Mouse (Mus musculus) kidney, adult 8-10 months (tissue): ENCODE data around the gene Trp53bp2.
A peak's percentile ranks its signal among the peaks of the same experiment; 100 is the strongest.

Source experiments
- DNase-seq, 2 experiments: peaks; one replicate each; pipeline ENCODE4 v3.0.0; 2022

Gene Trp53bp2

DNA sequence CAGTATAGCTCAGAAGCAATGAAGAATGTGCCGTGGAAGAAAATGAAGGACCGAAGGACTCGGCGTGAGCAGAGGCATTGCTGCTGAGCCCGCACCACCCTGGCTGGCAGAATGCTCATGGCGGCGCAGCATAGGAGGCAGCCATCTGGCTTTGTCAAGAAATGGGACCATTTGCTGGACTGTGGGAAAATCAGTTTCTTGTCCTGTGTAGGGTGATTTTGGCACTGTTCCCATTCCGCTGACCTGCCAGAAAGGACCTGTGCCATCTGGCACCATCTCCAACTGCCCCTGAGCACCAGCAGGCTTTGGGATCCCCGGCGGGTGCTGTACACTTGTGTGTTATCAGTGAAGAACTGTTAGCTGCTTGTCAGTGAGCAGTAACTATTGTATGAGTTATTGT lies 52.8 kb downstream of the Trp53bp2 start:
- DNase-seq, result peak; percentile 69 to 72

DNA sequence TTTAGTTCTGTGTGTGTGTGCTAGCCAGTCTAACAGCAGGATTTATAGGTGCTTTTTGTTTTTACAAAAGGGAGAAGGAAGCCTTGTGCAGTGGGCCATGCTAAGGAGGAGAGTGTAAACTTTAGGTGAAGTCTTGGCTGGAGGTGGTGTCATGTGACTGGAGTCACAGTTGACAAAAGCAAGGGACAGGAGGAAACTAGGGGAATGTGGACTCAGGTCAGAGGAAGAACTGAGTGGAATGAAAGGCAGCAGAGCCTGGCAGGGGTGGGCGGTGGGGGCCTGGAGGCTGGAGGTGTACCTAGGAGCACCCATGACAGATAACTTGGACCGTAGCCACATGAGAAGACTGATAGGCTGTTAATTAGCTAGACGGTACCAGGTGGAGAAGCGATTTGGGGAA lies 56.3 kb downstream of the Trp53bp2 start:
- peak; percentile 58 to 72 for DNase-seq

DNA sequence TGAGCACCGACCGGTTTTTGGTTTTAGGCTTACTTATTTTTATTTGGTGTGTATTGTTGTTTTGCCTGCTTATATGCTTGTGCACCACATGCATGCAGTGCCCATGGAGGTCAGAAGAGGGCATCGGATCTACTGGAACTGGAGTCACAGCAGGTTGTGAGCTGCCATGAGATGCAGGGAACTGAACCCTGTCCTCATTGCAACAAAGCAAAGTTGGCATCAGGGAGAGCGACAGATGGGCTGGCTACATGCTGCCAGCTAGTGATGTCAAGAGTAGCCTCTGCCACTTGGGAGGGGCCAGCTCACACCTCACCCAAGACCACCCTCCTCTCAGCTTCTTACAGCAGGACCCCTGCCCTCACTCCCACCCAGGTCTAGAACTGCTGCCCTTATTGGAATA lies 57.0 kb downstream of the Trp53bp2 start:
- DNase-seq, result no peak

DNA sequence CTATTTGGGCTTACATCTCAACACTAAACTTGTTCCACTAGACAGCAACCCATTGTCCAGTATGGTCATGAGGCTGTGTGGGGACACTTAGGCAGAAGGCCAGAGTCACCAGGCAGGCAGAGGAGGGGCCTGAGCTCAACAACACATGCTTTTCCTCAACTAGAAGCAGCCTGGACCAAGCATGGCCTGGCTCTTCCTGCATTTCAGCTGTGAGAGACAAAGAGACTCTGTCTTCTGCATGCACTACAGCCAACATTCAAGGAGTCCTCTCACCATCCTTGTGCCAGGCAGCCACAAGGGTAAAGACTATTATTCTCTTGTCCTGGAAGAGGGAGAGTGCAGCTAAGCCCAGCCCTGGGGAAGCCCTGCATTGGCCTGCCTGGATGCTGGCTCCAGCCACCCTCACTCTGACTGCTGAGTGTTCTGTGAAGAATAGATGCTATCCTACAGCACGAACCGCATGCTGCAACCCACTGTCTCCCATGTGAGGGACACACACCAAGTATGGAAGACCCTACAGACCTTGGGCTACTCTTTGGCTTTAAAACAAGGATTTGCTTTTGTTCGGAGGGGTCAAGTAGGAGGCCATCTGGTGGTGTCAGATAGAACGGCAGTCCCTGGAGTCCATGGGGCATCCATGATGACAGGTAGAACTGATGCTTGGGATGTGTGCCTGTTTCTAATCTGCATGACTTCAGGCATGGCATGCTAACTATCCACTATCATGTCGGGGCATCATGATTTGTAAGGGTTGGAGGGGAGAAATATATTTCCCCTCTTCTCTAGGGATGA lies 66.2 kb downstream of the Trp53bp2 start:
- DNase-seq, result no peak

DNA sequence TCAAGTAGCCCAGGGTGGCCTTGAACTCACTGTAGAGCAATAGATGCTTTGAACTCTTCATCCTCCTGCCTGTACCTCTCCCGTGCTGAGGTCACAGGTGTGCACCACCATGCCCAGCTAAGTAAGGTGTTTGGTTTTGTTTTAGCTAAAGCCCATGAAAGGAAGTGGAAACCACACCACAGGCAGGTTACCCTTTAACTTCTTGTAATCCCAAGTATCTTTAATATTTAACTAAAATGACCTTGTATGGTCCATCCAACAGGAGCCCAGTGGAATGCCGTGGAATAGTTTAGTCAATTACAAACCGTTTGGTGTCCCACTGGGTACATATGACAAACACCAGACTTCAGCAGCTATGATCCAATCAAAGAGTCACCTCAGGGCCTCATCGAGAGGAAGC lies 70.0 kb downstream of the Trp53bp2 start:
- peak; percentile 70 to 92 for DNase-seq

DNA sequence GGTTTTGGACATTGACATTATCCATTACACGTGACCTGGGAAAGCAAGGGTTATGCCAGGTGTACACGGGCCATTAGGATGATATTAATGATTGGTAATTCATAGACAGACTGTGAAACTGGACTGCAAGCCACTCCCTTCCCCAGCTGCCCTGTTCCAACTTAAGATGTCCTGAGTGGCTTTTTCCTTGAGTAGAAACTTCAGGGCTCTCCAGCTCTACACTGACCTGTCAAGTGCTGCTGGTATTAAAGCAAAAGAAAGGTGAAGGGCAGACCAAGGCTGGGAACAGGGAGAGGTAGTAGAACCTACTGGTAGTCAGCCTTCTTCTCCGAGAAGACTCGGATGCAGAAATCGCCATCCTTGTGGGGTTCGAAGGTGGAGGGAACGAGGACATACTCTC lies 72.2 kb downstream of the Trp53bp2 start:
- no peak for DNase-seq

DNA sequence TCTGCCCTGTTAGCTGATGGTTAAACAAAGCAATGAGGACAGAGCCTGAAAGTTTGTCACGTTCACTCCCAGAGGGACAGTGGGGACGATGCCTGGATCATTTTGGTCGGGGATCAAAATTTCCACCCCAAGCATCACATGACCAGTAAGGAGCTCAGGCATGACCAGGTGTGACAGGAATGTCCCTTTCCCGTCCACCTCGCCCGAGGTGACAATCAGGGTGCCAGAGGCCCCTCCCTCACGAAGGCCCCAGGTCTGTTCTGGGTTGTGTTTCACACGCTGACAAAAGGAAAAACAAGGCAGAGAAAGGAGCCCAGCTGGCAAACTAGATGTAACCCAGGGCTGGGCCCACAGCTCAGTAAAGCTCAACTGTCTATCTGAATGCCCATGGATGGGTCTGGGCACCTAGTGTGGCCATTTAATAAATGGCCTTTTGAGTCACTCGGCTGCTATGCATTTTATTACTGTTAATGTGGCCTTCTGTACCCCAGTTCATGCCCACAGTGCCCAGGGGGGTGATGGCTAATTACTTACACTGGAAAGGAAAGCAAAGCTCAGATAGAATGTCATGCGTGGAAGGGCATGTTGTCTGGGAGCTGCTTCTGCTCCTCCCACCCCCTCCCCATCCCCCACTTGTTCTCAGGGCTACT lies 72.8 kb downstream of the Trp53bp2 start:
- DNase-seq, result peak; percentile 64 to 74

DNA sequence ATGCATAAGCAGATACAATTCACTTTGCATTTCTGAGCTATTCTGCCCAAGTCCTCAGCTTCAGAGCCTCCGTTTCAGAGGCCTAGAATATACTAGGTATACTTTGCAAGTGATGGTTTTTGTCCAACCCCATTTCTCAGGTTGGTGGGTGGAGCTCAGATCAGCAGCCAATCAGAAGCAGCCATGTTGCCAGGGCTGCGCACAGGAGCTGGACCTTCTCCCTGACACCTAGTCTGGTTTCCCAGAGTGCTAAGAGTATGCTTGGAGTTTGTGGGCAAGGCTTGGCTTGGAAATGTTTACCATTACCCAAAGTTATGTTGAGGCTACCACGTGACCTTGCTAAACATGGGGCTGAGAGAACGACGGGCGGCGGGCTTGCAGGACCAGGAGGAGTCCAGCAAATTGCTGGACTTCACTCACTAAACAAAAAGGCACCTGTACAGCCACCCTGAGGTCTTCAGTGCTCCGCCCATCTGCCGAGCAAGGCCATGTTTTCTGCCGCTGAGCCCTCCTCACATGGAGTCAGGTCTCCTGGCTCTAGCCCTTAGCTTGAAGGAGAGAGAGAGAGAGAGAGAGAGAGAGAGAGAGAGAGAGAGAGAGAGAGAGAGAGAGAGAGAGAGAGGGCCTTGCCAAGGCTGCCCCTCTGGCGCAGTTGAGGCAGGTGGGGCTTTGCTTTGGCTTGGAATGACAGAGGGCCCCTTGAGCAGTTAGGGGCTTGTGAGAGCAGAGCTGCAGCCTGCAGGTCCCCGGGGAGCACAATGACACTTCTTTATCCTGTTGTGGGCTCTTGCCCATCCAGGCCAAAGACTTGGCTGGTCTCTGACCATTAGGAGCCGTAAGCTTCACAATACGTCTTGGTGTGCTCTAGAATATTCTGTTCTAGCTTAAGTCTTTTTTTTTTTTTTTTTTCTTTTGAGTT lies 74.3 kb downstream of the Trp53bp2 start:
- no peak for DNase-seq

DNA sequence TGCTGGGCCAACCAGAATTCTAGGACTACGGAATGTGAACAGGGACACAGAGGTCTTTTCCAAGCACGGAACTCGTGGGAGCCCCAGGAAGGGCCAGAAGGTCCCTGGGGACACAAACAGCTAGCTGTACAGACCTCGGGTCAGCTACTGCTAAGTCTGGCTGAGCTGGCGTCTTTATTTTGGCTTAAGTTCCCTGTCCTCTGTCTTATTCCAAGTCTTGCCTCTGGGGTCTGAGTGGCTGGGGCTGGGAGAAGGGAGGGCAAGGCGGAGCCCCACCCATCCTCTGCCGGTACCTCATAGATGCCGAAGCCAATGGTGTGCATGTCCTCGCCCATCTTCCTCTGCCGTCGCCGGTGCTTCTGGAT lies 74.9 kb downstream of the Trp53bp2 start:
- DNase-seq, result peak; percentile 48 to 66

DNA sequence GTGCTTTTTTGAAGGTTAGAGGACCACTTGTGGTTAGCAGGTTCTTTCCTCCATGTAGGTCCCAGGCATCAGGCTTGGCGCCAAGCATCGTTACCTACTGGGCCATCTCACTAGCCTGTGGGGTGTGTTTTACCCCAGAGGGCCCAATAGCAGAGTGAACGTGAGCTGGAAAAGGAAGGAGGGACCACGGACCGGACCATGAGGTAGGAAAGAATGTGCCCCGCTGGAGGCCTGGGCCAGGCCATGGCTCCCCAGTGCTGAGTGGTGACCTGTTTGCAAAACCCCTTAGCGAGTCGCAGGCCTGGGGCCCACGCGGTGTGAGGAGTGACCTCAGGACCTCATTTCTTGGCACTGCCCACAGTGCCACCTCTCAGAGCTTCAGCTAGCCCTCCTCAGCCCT lies 79.5 kb downstream of the Trp53bp2 start:
- DNase-seq, result peak; percentile 48 to 68

DNA sequence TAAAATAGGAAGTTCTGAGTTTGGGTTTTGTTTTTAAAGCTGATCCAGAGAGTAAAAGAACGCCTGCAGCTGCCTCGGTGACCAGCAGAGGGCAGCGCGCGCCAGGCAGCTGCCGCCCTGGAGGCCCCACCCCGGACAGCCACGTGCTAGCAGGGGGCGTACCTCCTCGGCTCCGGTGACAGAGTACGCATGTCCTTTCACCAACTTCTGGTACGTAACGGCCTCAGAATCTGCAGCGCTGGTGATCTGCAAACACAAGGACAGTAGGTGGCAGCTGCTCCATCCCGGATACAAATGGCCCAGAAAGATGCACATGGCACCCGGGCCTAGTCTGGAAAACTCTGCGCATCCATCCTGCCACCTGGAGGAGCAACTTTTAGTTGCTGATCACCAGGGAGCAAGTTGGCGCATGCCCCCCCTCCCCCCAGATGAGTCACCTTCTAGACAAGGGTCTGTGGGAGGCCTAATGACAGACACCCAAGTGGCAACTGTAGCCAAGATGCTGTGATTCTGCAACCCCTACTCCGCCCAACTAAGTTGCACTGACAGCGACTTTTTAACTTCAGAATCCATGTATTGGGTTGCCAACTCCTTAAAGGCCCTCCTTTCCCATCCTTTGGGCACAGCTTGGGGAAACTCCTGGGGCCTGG lies 81.0 kb downstream of the Trp53bp2 start:
- DNase-seq, result peak; percentile 94 to 95

DNA sequence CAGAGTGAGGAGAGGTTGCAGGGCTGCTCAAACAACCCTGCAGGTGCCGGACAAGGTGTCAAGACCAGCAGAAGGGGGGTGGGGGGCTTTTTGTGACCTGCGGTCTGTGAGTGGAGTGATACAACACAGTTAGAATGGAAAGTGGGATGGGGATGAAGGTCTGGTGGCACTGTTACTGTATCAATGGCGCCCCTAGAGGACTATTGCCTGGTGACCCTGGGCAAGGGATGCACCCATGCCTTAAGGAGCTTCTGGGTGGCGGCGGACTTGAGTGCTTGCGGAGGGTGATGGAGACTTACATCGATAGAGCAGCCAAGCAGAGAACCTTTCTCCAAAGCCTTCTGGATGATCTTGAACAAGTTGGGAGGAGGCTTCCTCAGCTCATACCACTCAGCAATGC lies 81.6 kb downstream of the Trp53bp2 start:
- no peak for DNase-seq

DNA sequence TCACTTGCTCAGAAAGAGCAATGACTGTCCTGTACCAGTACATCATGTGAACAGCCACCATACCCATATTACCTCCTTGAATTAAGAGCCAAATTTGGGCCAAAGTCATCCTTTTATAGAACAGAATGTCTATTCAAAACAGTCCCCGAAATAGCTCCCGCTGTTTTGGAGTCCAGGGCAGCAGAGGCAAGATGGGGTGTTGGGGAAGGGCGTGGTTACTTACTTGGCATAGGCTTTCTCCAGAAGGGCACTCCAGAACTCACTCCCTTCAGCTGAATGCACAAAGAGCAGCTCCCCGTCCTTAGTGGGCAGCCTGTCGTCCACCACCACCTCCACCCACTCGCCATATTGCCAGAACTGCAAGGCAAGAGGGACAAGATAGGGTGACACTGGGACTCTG lies 82.9 kb downstream of the Trp53bp2 start:
- no peak for DNase-seq

DNA sequence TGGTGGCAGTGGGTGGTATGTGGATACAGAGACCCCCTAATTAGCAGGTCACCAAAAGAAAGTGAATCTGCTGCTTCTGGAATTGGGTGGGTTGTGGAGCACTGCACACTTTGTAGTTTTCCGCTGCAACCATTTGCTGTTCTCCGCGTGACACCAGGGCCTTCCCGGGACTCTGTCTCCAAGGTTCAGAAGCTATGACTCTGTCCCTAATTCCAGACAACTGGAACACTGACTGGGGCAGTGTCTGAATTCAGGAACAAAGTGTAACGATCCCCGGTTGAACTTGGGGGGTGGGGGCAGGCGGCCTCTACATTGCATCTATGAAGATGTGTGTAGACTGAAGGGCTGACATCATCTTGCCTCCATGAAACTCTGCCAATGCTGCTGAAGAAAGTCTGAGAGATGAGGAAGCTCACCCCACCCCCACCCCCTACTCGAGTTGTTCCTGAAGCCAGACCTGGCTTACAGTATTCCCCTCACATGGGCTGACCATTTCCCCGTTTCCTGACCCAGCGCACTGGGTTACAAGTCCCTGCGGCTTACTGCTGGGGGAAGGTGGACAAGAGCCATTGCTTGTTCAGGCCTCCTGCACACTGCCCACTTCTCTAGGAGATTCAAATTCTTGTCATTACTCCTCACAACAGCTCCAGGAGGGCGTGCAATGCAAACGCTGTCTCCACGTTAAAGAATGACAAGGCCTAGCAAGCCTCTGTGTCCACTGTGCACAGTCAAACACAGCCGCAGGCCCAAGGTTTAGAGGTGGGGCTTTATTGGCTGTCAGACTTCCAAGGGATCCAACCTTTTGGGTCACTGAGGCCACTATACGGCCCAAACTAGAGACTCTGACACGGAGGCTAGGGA lies 85.5 kb downstream of the Trp53bp2 start:
- DNase-seq, result peak; percentile 49 to 69

DNA sequence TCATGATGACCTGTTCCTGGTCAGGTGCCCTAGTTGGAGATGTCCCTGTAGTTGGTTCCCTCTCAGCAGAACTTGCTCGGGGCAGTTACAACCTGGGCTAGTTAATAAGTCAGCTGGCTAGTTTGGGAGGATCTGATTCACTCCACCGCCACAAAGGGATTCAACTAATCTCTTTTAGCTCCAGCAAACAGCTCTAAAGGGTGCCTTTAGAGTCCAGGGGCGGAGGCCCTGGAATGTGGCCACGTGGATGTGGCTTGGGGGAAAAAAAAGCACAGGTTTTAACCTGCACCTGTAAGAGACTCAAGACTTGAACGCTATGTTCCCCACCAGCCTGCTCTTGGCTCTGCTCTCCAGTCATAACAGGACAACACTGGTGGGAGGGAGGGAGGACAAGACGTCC lies 87.7 kb downstream of the Trp53bp2 start:
- peak; percentile 73 to 81 for DNase-seq

DNA sequence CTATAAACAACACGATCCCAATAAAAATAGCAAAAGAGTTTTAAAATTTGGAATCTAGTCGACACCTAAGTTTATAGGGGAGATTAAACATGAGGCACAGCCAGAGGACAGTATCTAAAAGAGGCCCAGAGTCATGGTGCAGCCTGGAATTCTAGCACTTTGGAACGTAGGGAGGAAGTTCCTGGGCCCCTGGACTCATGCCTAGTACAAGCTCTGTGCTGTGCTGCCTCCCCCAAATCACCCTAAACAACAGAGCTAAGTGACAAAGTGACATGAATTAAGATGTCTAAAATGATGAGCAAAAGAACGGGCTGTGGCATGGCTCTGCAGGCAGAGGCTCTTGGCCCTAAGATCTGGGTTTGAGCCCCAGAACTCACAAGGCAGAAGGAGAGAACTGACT lies 88.8 kb downstream of the Trp53bp2 start:
- DNase-seq, result peak in 1 of 2 experiments; percentile 45

DNA sequence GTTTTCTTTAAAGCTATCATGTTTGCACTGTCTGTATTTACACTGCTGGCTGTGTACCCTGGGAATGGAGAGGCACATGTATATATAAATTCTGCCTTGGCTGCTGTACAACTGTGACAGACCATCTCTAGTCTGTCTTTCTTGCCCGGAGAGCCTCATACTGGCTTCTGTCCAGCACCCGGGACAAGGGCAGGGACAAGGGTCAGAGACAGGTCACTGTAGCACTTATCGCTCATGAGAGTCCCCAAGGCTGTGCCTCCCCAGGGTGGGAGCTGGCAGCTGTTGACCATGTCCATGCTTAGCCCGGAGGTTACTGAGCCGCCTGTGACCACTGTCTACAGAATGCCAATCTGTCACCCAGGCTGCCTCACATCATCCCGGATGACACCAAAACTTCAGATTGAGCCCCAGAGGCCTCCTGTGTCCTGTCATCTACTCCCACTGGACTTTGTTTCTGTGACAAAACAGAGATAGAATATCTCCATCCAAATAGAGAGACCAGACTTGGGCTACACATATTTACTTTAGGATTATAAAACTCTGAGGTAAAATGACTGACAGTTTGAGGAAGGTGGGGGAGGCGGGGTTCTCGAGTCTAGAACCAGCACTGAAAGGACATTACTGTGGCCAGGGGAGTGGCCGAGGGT lies 90.6 kb downstream of the Trp53bp2 start:
- peak in 1 of 2 experiments; percentile 30 for DNase-seq

DNA sequence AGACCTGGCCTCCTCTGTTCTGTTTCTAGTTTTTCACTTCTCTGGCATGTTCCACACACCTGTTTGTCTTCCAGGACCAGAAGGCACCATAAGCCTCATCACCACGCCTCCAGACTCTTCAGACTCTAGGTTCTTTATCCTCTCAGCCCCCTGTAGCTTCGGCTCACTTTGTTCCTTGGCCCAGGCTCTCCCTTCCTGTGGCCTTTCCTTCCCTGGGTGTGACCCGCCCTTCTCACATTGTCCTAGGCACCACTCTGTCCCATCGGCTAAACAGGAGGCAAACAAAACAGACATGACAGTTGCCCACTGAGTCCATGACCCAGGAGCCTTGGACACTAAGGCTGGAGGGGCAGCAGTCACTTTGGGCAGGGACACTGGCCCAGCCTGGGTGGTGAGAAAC lies 91.3 kb downstream of the Trp53bp2 start:
- DNase-seq, result no peak

DNA sequence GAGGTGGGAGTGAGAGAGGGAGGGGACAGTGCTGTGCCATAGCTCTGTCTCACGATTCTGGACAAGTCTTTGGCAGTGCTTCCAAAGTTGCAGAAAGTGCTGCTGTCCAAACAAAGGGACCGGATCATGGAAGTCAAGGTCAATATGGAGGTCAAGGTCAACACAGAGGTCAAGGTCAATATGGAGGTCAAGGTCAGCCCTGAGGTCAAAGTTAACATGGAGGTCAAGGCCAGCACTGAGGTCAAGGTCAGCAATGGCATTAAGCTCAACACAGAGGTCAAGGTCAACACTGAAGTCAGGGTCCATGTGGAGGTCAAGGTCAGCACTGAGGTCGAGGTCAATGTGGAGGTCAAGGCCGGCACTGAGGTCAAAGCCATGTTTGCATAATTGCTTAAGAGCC lies 91.9 kb downstream of the Trp53bp2 start:
- no peak for DNase-seq

DNA sequence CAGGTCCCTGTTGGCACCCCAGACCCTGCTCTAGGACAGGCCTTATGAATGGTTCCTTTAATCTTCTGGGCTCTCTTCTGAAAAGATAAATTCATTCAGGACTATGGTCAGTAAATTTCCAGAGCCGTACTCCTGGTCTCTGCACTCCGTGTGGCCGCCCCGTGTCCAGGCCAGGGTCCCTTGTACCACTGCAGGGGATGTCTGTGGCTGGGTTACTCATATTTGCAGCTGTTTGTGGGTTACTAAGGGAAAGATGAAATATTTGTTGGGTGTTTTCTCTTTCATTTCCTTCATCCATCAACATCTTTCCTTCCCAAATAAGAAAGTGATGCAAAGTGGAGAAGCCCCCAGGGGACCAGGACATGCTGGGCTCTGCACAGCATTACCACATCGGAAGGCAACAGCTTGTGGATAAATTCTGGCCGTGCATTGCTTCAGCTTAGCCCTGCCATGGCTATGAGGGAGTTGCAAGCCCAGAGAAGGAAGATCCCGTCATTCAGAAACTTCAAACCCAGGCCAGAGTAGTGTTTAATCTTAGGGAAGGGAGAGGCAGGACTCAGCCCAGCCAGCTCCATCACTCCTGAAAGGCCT lies 92.9 kb downstream of the Trp53bp2 start:
- DNase-seq, result no peak

DNA sequence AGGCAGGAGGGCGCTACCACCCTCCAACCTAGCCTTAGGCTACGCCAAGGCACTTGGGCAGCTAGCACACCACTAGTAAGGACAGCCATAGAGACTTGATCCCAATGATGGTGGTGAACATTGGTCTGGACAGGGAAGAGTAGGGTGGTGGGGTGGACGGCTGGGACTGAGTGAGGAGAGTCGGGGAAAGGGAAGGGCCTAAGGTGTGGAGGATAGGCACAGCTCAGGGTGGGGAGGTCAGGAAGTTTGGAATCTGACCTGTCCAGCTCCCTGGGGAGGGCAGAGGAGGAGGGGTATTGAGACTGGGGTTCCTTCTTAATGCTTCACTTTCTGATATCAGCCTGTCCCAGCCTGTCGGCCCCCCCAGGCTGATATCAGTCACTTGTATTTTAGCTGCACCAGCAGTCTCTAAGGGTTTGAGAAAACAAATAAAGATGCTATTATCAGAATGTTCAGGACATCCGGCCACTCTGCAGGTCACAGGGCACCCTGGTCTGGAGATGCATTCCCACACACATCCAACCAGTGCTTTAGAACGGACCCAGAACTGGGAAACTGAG lies 93.6 kb downstream of the Trp53bp2 start:
- no peak for DNase-seq
